Mouse (Mus musculus): Measurements from ENCODE around the gene Epn1. TPM values are rescaled to one million over a fixed set of nuclear protein-coding genes. Genes with fewer than 3 reads are reported as not detected.

Gene Epn1
- 240 and 483 TPM in 2 replicates for polyA plus RNA-seq (2012; rRNA removed)

DNA sequence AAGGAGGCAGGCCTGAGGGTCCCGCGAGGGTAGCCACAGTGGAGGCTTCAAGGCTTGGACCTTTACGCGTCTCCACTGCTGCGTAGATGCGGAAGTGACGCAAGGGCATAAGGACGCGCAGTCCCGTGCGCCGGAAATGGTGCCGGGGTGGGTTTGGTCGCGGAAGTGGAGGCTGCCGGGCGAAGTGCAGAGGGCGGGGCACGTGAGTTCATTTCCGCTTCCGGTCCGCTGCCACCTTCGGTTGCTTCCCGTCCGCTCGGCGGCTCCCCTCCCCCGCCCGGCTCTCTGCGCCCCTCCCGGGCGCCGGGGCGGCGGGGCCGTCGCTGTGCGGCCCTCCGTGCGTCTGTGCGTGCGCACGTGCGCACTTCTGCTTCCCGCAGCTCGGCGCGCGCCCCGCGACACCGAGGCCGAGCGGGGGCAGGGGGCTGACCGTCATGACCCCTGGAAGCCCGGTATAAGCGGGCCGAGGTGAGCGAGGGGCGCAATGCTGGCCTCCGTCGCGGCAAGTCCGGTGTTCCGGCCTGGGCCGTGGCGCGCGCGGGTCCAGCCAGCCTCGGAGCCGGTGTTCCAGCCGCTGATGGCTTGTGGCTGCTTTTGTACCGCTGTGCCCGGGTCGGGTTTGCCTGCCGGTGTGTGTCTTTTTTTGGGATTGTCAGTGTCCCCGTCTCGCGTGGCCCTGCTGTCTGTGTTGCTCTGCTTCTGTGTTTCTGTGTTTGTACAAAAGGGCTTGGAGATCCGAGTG is at the start of gene Epn1:
Gene Epn1, plus strand, starts transcription at position 226 of the 742 bp plus-strand sequence.
- Histone ChIP-seq H3K27me3 (ENCODE audit: control insufficient read depth, insufficient read depth, low read length) (no peaks in the 10 kb centered on the region), H3K4me1 (ENCODE audit: control insufficient read depth, insufficient read depth, insufficient read length, low read length) (peaks cover 20% of the 10 kb centered on the region), H3K36me3 (ENCODE audit: control insufficient read depth, insufficient read depth, low read length) (peaks cover 40% of the 10 kb centered on the region), H3K4me3 (ENCODE audit: low read depth, low read length) (peak within 1 kb of the TSS; percentile 91), H3K27ac (ENCODE audit: insufficient read depth, low read depth, low read length) (peak within 1 kb of the TSS; percentile 87)
- under 1% methylated on average over 81 of the region's 81 CpGs for WGBS
- TF ChIP-seq CTCF (IDR thresholded peaks at IDR 0.05; ENCODE audit: extremely low read depth, insufficient read length, insufficient replicate concordance, low read depth, low read length) (no peak), POLR2A (IDR thresholded peaks at IDR 0.05; ENCODE audit: low read depth, low read length) (0 out of 2 replicates have a peak, but pooled peaks have one; percentile 10)

GRCm38 (mm10) chr7:5030554-5031275 is 49.3 kb upstream of the Epn1 start:
- WGBS, result 94% methylated on average over 63 of the region's 63 CpGs
- Histone ChIP-seq H3K27me3 (ENCODE audit: control insufficient read depth, insufficient read depth, low read length) (no peaks in the 10 kb centered on the region), H3K27ac (ENCODE audit: insufficient read depth, low read depth, low read length) (no peak overlapping the region), H3K4me3 (ENCODE audit: low read depth, low read length) (no peak overlapping the region), H3K4me1 (ENCODE audit: control insufficient read depth, insufficient read depth, insufficient read length, low read length) (no peaks in the 10 kb centered on the region), H3K36me3 (ENCODE audit: control insufficient read depth, insufficient read depth, low read length) (peaks cover 46% of the 10 kb centered on the region)
- no peak for TF ChIP-seq CTCF (IDR thresholded peaks at IDR 0.05; ENCODE audit: extremely low read depth, insufficient read length, insufficient replicate concordance, low read depth, low read length)
- no peak for TF ChIP-seq POLR2A (IDR thresholded peaks at IDR 0.05; ENCODE audit: low read depth, low read length)

GRCm38 (mm10) chr7:5031496-5031895 is 48.5 kb upstream of the Epn1 start:
- 95% methylated on average over 46 of the region's 46 CpGs for WGBS
- no peak for TF ChIP-seq CTCF (IDR thresholded peaks at IDR 0.05; ENCODE audit: extremely low read depth, insufficient read length, insufficient replicate concordance, low read depth, low read length)
- no peak for TF ChIP-seq POLR2A (IDR thresholded peaks at IDR 0.05; ENCODE audit: low read depth, low read length)
- Histone ChIP-seq H3K4me1 (ENCODE audit: control insufficient read depth, insufficient read depth, insufficient read length, low read length) (no peaks in the 10 kb centered on the region), H3K27ac (ENCODE audit: insufficient read depth, low read depth, low read length) (no peak overlapping the region), H3K4me3 (ENCODE audit: low read depth, low read length) (no peak overlapping the region), H3K36me3 (ENCODE audit: control insufficient read depth, insufficient read depth, low read length) (peaks cover 50% of the 10 kb centered on the region), H3K27me3 (ENCODE audit: control insufficient read depth, insufficient read depth, low read length) (no peaks in the 10 kb centered on the region)

- H3K4me3 ChIP-seq (ENCODE audit: low read depth, low read length), result no peak within 1 kb of the TSS
- no peaks in the 10 kb centered on the region for H3K27me3 ChIP-seq (ENCODE audit: control insufficient read depth, insufficient read depth, low read length)
- H3K36me3 ChIP-seq (ENCODE audit: control insufficient read depth, insufficient read depth, low read length), result peaks cover 49% of the 10 kb centered on the region
- peaks cover 2% of the 10 kb centered on the region; the same call in 1 of the 2 replicates for H3K4me1 ChIP-seq (ENCODE audit: control insufficient read depth, insufficient read depth, insufficient read length, low read length)
- 74% methylated on average over 3 of the region's 3 CpGs for WGBS
- no peak within 1 kb of the TSS for H3K27ac ChIP-seq (ENCODE audit: insufficient read depth, low read depth, low read length)
- no peak for TF ChIP-seq CTCF (IDR thresholded peaks at IDR 0.05; ENCODE audit: extremely low read depth, insufficient read length, insufficient replicate concordance, low read depth, low read length)
- no peak for TF ChIP-seq POLR2A (IDR thresholded peaks at IDR 0.05; ENCODE audit: low read depth, low read length)
Measured at GRCm38 (mm10) chr7:5033818-5034217, 46.2 kb upstream of the Epn1 start, which contains the start of gene 4632433K11Rik. Gene 4632433K11Rik (plus strand): TSS chr7:5034118.

DNA sequence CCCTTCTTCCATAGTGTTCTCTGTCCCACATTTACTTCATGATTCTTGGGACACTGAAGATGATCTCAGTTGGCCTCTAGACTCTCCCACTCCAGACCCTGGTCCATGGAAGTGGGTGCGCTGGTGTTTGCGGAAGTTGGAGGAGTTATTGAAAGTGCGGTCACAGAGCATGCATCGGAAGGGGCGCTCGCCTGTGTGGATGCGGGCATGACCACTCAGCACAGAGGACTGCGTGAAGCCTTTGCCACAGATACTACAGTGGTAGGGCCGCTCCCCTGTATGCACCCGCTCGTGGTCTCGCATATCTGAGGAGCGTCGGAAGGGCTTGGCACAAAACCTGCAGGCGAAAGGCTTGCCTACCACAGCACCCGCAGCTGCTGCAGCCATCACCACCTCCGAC is 44.4 kb upstream of the Epn1 start:
- Histone ChIP-seq H3K27me3 (ENCODE audit: control insufficient read depth, insufficient read depth, low read length) (no peaks in the 10 kb centered on the region), H3K4me3 (ENCODE audit: low read depth, low read length) (no peak overlapping the region), H3K4me1 (ENCODE audit: control insufficient read depth, insufficient read depth, insufficient read length, low read length) (peaks cover 2% of the 10 kb centered on the region; the same call in 1 of the 2 replicates), H3K36me3 (ENCODE audit: control insufficient read depth, insufficient read depth, low read length) (peaks cover 31% of the 10 kb centered on the region), H3K27ac (ENCODE audit: insufficient read depth, low read depth, low read length) (no peak overlapping the region)
- TF ChIP-seq CTCF (IDR thresholded peaks at IDR 0.05; ENCODE audit: extremely low read depth, insufficient read length, insufficient replicate concordance, low read depth, low read length) (no peak), POLR2A (IDR thresholded peaks at IDR 0.05; ENCODE audit: low read depth, low read length) (no peak)
- 97% methylated on average over 17 of the region's 17 CpGs for WGBS

DNA sequence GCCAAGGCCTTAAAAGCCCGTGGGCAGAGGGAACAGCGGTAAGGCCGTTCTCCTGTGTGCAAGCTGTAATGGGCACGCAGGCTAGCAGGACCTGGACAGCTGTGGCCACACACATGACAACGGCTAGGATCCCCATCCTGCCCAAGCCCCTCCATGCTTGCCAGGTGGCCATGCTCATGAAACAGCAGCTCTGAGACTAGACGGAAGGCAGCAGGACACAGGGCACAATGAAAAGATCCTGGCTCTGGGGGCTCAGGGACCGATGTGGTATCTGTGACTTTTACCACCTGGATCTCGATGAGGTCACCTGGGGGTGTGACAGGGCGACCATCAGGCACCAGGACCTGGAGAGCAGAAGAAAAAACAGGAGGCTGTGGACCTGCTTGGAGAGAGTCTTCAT is 43.9 kb upstream of the Epn1 start:
- Histone ChIP-seq H3K36me3 (ENCODE audit: control insufficient read depth, insufficient read depth, low read length) (peaks cover 26% of the 10 kb centered on the region), H3K4me1 (ENCODE audit: control insufficient read depth, insufficient read depth, insufficient read length, low read length) (peaks cover 2% of the 10 kb centered on the region; the same call in 1 of the 2 replicates)
- WGBS, result 94% methylated on average over 9 of the region's 9 CpGs

GRCm38 (mm10) chr7:5037026-5037425 is 43.0 kb upstream of the Epn1 start:
- Histone ChIP-seq H3K27me3 (ENCODE audit: control insufficient read depth, insufficient read depth, low read length) (no peaks in the 10 kb centered on the region), H3K4me3 (ENCODE audit: low read depth, low read length) (no peak overlapping the region), H3K36me3 (ENCODE audit: control insufficient read depth, insufficient read depth, low read length) (peaks cover 17% of the 10 kb centered on the region), H3K27ac (ENCODE audit: insufficient read depth, low read depth, low read length) (no peak overlapping the region), H3K4me1 (ENCODE audit: control insufficient read depth, insufficient read depth, insufficient read length, low read length) (peaks cover 2% of the 10 kb centered on the region; the same call in 1 of the 2 replicates)
- TF ChIP-seq POLR2A (IDR thresholded peaks at IDR 0.05; ENCODE audit: low read depth, low read length) (no peak), CTCF (IDR thresholded peaks at IDR 0.05; ENCODE audit: extremely low read depth, insufficient read length, insufficient replicate concordance, low read depth, low read length) (no peak)
- WGBS, result 92% methylated on average over 7 of the region's 7 CpGs

More for the DNA sequence above, 43.9 kb upstream of the Epn1 start:
- H3K4me3 ChIP-seq (ENCODE audit: low read depth, low read length), result no peak overlapping the region
- no peak for TF ChIP-seq CTCF (IDR thresholded peaks at IDR 0.05; ENCODE audit: extremely low read depth, insufficient read length, insufficient replicate concordance, low read depth, low read length)
- TF ChIP-seq POLR2A (IDR thresholded peaks at IDR 0.05; ENCODE audit: low read depth, low read length), result no peak
- H3K27me3 ChIP-seq (ENCODE audit: control insufficient read depth, insufficient read depth, low read length), result no peaks in the 10 kb centered on the region
- no peak overlapping the region for H3K27ac ChIP-seq (ENCODE audit: insufficient read depth, low read depth, low read length)
